Mouse (Mus musculus) spleen, adult 18-20 months (tissue): ENCODE measurements around the gene Slc22a13.
A peak's percentile ranks its signal among the peaks of the same experiment; 100 is the strongest.

Experiments
- DNase-seq, 2 experiments: peaks; one replicate each; pipeline ENCODE4 v3.0.0; 2022; ENCODE audit warnings: mixed read lengths in 2 of 2

The Slc22a13 gene

GRCm38 (mm10) chr9:119199151-119199861 lies 9.6 kb downstream of the Slc22a13 start:
- no peak for DNase-seq

- peak in 1 of 2 experiments; percentile 25 for DNase-seq
Measured at GRCm38 (mm10) chr9:119192202-119192990, 16.5 kb downstream of the Slc22a13 start.

DNA sequence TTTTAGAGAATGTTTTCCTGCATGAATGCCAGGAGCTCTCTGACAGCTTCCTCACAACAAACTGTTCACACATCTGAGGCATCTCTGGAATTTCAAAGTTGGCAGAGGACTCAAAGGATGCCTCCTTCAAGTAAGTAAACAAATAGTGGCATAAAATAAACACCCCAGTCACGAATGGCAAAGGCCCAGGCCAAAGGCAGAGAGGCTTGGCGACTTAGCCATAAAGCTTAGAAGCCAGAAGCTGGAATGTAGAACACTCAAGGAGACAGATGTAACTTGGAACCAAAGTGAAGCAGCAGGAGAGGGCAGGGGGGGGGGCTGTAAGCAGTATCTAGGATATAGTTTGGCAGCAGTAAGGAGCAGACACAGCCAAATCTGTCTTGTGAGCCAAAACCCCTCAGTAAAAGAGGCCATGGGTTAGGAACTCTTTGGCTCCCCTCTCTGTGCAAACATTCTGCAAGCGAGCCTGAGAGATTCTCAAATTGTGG lies 27.6 kb downstream of the Slc22a13 start:
- DNase-seq: no peak

DNA sequence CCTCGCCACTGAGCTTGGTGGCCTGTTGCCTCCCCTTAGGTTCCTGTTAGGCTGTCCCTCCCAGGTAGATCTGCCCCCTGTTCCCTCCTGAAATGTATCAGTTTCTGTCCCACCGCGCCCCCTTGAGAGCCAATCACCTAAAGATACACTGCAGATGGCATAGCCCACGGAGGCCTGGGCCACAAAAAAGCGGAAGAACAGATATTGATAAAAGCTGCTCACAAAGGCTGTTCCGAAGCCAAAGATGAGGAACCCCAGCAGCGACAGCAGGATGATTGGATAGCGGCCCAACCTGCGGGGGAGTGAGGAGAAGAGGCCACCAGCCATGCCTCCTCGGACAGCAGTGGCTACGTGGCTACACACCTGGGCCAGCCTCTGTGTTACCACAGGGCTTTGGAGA lies 29.6 kb downstream of the Slc22a13 start:
- DNase-seq: no peak

- no peak for DNase-seq
Measured at GRCm38 (mm10) chr9:119167608-119168007, 41.3 kb downstream of the Slc22a13 start.

GRCm38 (mm10) chr9:119165548-119165947 lies 43.4 kb downstream of the Slc22a13 start:
- DNase-seq: no peak

DNA sequence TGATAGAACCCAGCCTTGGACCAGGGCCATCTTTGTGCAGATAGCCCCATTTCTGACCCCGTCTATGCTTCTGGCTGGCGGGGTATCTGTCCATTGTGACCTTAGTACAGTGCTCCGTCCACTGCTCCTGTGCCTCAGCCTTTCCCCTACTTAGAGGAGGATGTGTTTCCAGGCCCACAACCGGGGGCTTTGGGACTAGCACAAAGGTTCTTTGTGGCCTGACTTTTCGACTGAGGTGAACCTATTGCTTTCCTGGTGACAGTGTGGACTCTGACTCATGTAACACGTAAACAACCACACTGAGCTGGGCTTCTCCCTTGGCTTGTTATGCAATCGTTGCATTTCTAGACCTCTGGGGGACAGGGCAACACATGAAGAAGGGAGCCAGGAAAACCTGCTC lies 44.2 kb downstream of the Slc22a13 start:
- DNase-seq: no peak

DNA sequence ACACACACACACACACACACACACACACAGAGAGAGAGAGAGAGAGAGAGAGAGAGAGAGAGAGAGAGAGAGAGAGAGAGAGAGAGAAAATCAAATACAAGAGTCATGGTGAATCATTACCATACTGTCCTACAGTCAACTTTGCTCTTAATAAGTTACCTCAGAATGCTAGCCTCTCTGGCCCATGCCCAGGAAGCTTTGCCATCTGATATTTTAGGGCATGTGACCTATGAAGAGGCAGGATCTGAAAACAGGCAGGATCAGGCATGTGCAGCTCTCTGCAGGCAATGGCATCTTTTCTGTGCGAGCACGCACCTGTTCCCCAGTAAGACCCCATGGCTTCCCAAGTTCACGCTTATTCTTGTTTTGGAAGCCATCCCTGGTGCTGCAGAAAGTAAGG lies 48.2 kb downstream of the Slc22a13 start:
- no peak for DNase-seq

DNA sequence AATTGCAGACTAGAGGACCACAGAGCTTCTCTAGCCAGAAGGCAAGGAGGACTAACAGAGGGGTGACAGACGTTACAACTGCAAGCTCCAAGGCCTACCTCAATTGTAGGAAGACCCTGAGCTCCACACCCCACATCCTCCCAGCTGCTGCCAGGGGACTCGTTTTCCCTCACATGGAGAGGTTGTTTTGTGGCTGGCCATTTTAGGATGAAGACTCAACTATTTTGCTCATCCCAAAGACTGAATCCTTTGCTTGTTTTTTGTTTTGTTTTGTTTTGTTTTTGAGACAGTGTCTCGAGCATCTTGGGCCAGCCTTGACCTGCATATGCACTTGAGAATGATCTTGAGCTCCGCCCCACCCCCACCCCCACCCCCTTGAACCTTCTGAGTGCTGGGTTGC lies 50.0 kb downstream of the Slc22a13 start, which contains the start of gene Gm47289:
TSS of gene Gm47289 (plus strand) at position 301 of the 400 bp plus-strand sequence.
- DNase-seq: no peak

DNA sequence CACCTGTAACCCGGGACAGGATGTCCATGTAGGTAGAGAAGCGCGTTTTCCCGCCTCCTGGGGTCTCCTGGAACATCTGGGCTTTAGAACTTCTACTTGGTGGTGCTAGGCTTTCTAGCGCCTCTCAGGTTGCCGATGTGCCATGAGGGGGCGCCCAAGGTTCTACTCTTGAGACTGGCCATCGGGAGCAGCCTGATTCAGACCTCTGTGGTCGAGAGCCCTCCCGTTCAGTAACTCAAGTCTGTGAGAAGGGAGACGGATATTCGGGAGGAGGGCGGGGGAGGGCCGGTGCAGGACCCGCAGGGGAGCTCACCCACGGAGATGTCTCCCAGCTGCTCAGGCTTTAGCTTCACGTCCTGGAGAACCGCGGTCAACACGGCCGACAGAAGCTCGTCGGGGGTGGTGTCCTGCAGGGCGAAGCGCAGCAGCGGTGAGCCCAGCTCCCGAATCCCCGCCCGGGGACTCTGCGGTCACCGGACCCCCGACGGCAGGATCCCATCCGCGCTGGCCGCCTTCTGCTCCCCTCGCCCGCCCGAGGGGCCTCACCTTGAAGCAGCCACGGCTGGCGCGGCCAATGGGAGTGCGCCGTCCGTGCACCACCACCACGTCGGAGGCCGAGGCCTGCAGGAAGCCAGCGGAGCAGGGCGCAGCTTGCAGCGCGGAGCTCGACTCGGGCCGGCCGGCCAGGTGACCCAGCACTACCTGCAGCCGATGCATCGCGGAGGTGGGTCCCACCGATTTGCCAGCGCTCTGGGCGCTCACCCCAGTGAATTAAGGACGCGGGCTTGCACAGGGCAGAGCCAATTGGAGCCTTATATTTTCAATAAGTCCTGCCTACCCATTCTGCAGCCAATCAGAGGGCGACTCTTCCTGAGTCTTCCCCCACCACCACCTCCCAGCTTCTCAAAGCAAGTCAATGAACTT lies 52.4 kb downstream of the Slc22a13 start, which contains the start of gene Acaa1b:
TSS of gene Acaa1b (minus strand) at position 816 of the 924 bp plus-strand sequence.
- peak; percentile 21 to 66 for DNase-seq

DNA sequence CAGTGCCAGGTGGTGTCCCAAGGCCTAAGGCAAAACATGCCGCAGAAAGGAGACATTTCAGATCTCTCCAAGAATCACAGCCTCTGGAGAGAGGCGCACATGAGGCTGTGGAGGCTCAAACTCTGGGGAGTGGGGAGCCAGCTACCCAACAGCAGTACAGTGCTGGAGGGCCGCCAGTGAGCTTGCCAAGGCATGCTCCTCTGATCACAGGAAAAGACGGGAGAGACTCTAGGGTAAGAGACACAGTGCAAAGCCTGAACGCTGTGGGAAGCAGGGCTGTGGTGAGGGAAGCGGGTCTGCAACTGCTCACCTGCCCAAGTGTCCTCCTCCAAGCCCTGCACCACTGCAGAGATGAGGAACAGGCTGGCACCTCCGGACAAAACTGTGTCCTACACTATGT lies 53.1 kb downstream of the Slc22a13 start:
- DNase-seq: no peak

DNA sequence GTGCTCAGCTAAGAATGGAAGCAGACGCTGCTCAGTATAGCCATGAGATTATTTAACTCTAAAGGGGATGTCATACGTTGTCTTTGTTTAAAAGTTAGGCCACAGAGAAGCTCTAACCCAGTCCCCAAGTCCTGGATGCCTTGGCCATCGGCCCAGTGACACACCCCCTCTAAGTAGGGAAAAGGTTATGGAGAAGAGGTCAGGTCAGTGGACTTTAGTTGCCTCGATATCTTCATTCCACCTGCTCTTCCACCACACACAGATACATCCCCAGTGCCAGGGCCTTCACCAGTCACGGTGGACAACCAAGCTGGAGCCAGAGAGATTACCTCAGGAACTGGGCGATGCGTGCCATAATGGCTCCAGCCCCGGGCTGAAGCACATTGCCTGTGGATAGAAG lies 53.5 kb downstream of the Slc22a13 start:
- no peak for DNase-seq

DNA sequence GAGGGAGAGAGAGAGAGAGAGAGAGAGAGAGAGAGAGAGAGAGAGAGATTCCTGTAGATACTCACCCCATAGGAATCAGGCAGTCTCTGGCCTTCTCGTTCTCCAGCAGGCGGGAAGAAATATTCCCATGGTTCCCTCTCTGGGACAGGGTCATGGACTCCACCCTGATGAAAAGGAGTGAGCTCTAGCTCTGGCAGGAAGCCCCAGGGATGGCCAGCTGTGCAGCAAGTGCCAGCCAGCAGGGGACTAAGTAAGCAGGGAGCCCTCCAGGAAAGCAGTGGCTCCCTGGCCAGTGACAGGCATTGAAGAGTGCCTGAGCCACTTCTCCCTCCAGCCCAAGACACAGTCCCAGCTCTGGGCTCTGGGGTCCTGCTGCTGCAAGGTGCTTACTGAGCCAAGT lies 57.1 kb downstream of the Slc22a13 start:
- no peak for DNase-seq

GRCm38 (mm10) chr9:119149601-119150000 lies 59.3 kb downstream of the Slc22a13 start:
- no peak for DNase-seq

- DNase-seq: no peak
Measured at GRCm38 (mm10) chr9:119146098-119146770, 62.7 kb downstream of the Slc22a13 start.

DNA sequence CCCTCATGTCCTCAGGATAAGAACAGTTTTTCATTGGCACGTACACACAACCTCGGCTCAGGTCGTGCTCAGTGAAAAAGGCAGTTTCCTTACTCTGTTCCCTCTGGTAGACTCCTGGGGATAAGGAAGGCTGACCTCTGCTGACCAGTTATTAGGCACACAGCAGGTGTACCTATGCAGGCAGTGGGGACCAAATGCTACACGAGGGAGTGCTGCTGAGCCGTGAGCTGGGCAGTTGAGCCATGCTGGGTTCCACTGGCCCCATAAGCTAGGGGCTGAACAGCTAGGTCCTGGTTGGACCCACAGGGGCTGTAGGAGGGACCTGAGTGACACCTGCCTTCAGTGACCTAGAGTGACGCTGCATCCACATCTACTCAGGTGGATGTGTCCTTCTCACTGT lies 63.3 kb downstream of the Slc22a13 start:
- DNase-seq: no peak

- no peak for DNase-seq
Measured at GRCm38 (mm10) chr9:119145137-119145536, 63.8 kb downstream of the Slc22a13 start.

DNA sequence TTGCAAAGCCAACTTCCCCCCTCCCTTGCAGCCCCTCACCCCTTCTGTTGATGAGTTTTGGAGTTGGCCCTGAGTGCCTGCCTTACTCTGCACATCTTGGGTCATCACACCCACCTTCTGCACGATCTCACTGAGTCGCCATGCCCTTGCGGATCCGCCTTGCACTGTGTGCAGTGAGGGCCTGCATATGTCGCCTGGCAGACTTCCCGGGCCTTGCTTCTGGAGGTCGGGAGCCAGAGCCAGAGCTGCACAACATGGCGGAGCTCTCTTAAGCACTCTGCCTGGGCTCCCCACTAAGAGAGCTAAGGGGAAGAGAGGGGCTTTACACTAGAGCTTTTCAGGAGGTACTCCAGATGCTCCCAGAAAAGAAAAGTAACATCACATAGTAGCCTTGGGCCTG lies 64.2 kb downstream of the Slc22a13 start:
- DNase-seq: no peak

GRCm38 (mm10) chr9:119143372-119143771 lies 65.5 kb downstream of the Slc22a13 start:
- DNase-seq: no peak
